Mouse (Mus musculus) layer of hippocampus, adult 2 months (tissue): Measurements from ENCODE around the gene Frmd4a. TPM values are rescaled to one million over a fixed set of nuclear protein-coding genes. Genes with fewer than 3 reads are reported as not detected.
A peak's percentile ranks its signal among the peaks of the same experiment; 100 is the strongest.

Source experiments
- DNase-seq, 2 experiments: peaks; one replicate each; pipeline ENCODE4 v3.0.0; 2022; ENCODE audit warnings: low spot score in 2 of 2
- H3K27ac ChIP-seq: fragments of 200-600 bp; 2 replicates; pipeline ENCODE4 v1.8.1; 2022
- H3K4me3 ChIP-seq: fragments of 200-600 bp; 2 replicates; pipeline ENCODE4 v1.8.1; 2022; ENCODE audit warnings: mild to moderate bottlenecking
- CTCF ChIP-seq: fragments of 200-600 bp; conservative IDR thresholded peaks from 2 replicates; pipeline ENCODE4 v1.8.1; 2022; ENCODE audit warnings: antibody characterized with exemption, mild to moderate bottlenecking, moderate library complexity
- total RNA-seq, 2 experiments: library from RNA; stranded (reverse); gene quantifications; 2 replicates each; pipeline ENCODE4 v1.2.3; 2021

Frmd4a gene
- total RNA-seq, 2 experiments from 2014 or later: 69.1 to 82.3 TPM

DNA sequence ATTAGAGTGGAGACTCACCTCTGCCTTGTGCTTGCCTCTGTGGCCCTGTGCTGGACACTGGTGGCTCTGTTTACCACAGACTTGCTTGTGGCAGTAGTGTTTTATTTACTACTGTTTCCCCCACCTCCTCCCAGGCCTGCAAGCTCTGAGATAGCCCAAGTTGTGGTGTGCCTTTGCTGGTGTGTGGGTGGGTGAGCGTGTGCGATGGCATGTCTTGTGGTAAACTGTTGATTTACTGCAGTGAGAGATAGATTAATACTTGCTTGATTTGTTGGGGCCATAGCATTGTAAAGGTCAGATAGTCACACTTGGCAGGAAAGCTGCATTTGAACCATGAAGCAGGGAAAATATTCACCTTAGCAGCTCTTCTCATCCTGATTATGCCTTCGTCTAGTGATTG is 172.8 kb downstream of the Frmd4a start:
- Histone ChIP-seq H3K4me3 (no peak overlapping the region), H3K27ac (no peak overlapping the region)
- DNase-seq: no peak
- TF ChIP-seq CTCF: no peak

DNA sequence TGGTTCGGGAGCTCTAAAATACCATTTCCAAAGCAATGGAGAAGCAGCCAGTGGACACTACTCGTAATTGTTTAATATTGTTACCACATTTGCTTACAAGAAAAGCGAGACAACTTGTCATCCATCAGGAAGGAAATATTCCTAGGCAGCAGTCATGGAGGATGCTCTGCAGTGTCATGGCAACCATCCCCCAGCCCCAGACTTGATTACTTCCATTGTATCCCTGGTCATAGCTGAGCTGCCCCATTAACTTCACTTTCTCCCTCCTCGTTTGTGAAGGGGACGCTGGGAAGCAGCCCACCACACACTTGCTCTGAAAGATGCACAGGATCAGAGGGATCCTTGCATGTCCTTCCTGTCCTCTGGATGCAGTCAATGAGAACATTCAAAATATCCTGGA is 173.5 kb downstream of the Frmd4a start:
- Histone ChIP-seq H3K4me3 (no peak overlapping the region), H3K27ac (no peak overlapping the region)
- no peak for TF ChIP-seq CTCF
- no peak for DNase-seq

DNA sequence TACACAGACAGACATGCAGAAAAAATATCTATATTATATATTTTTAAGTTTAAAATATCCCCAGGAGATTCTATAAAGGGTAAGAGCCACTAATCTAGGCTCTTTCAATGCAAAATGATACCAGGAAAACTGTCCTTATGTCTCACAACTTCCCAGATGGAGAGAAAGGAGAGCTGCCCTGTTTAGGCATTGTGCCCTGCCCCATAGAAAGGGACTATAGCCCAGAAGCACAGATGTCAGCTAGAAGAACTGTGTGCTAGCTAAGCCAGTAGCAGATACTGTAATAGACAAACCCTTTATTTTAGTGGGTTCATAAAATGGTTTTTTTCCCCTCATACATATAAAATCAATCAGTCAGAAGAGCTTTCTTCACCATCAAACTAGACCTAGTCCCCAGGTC is 175.7 kb downstream of the Frmd4a start:
- no peak for DNase-seq
- no peak for TF ChIP-seq CTCF
- no peak overlapping the region for H3K4me3 ChIP-seq
- peak overlapping the region; percentile 6; the same call in 1 of the 2 replicates for H3K27ac ChIP-seq

DNA sequence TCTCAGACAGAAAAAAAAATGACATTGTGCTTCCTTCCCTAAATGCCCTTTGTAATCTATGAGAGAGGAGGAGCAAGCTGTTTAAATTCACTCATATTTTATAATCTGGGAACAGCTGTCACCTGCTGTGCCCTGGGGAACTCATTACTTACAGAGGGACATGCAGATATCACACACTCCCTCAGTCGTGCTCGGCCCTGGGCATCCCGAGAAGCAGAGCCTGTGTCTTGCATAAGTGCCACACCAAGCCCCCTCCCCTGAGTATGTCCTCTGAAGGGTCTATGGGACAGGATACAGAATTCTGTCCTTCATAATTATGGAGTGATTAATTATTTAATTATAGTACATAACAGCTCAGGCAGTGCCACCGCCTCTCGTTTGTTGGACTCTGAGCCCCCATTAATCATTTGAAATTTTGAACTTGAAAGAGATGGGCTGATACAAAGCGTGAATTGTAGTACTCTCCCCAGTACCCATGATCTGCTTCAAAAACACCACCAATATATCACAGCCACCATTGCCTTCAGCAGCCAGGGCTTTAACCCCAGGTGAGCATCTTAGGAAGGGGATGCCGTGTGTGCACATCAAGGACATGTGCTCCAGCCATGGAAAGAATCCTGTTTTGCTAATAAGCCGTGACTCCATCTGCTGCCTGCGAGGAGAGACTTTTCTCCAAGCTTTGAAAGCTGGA is 177.0 kb downstream of the Frmd4a start:
- TF ChIP-seq CTCF: no peak
- no peak overlapping the region for H3K4me3 ChIP-seq
- peak overlapping the region; percentile 51; the same call in 1 of the 2 replicates for H3K27ac ChIP-seq
- DNase-seq: no peak

DNA sequence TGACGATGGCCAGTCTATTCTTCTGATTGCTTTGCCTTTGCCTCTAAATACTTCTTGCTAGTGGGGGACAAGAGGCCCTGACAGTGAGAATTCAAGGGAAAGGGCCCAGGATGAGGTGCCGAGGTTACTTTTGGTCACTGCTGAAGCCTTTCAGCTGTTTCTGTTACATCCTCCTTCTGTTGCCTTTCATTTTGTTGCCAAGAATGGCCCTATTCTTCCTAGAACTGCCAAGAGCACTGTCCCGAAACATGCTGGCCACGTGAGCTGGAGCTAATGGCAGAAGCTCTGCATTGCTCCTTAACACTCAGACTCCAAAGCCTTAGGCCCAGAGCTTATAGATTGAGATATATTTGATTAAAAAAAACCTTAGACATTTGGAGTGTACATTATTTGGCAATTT is 178.5 kb downstream of the Frmd4a start:
- H3K27ac ChIP-seq: no peak overlapping the region
- no peak overlapping the region for H3K4me3 ChIP-seq
- no peak for TF ChIP-seq CTCF
- DNase-seq: no peak

DNA sequence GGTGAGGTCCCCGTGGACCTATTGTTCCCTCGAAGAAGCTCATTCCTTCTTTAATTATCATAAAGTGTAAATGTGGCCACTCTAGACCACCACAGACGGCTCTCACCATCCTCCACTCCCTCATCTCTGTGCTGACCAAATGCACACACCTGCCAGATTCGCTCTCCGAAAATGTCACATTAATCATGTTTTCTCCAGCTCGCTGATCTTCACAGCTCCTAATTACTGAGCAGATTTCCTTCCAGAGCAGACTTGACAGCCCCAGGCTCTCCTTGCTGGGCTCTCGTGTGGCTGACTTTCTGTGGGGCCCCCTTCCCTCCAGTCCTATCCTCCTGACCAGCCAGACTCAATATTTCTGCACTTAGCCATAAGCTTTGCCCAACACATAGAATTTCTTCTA is 191.7 kb downstream of the Frmd4a start:
- DNase-seq: no peak
- Histone ChIP-seq H3K27ac (peak overlapping the region; percentile 47; the same call in 1 of the 2 replicates), H3K4me3 (no peak overlapping the region)
- TF ChIP-seq CTCF: no peak

DNA sequence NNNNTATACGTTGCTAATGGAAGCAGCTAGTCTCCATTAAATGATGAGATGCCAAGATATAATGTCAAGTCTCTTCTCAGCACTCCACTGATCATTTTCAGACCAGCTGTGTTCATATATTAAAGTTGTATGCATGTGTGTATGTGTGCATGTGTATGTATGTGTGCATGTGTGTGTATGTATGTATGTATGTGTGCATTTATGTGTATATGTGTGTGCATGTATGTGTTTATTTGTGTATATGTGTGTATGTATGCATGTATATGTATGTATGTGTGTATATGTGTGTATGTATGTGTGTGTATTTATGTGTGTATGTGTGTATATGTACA is 204.9 kb downstream of the Frmd4a start:
- no peak for TF ChIP-seq CTCF
- no peak overlapping the region for H3K27ac ChIP-seq
- DNase-seq: no peak
- no peak overlapping the region for H3K4me3 ChIP-seq

DNA sequence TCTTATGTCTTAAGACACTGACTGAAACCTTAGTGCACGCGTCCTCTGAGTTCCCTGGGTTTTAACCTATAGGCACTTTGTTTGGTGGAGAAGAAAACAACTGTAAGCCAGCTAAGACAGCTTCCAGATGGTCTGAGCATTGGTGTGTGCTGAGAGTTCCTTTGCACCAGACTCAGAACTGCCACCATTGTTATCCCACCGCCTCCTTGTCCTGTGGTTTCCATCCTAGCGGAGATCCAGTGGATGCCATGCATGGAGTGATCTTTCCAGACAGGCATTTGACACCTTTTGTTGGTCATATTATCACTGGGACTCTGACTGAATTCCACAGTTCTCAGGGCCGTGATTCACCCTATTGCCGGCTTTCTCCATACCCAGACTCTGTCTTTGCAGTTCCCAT is 205.8 kb downstream of the Frmd4a start:
- no peak for TF ChIP-seq CTCF
- Histone ChIP-seq H3K27ac (no peak overlapping the region), H3K4me3 (no peak overlapping the region)
- DNase-seq: no peak

DNA sequence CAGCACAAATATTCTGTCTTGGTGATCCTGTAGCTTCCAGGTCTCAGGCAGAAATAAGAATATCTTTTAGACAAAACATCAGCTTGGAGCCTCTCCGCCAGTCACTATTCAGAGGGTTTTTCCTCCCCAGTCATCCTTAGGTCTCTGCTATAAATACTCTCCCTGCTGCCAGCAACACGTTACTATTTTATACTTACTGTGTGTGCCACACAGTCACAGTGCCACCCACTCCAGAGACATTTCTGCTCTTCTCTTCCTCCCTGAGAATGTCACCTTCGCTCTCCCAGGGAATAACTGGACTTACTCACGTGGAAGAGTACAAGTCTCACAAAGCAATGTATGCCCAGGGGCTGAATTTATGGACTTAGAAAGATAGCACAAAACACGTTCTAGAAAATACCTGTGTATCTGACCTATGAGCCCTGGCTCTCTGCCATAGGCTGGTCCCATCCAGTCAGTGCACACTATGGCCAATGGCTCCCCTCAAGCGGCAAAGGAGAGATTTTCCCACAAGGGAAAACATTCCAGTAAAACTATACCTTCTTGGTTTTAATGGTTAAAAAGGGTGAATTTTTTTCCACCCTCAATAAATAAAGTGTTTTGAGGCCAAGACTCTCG is 209.5 kb downstream of the Frmd4a start:
- TF ChIP-seq CTCF: no peak
- Histone ChIP-seq H3K27ac (no peak overlapping the region), H3K4me3 (no peak overlapping the region)
- DNase-seq: no peak

DNA sequence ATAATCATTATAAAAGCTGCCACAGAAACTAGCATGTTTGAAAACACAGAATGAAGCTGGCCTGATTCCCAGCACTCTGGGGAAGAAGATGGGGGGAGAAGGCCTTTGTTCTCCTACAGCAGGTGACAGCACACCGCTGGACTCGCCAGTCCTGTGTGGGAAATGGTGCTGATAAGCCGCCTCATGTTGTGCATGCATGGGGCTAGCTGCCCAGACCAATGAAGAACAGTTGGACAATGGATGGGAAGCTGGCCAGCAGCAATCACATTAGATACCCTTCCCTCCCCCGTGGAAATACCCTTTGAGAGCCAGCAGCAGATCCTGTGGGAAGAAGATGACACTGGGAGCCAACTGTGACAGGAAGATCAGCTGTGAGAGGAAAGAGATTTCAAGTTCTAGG is 210.0 kb downstream of the Frmd4a start:
- no peak for TF ChIP-seq CTCF
- no peak for DNase-seq
- H3K27ac ChIP-seq: no peak overlapping the region

DNA sequence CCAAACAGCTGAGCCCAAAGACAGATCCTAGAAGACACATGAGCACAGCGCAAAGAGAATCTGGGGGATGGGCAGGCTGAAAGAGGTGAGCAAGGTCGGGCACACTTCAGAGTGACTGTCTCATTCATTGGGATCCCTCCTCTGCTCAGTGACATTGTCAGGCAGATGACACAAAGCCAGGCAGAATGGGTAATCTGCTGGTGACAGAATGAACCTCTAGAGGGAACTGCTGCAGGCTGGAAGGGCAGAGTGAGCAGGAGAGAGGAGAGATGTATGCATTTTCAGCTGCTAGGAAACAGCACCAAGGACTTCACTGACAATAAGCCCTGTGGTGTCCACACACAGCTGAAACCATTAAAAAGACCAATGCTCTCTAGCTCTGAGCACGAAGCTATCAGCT is 211.0 kb downstream of the Frmd4a start:
- peak; percentile 54 for TF ChIP-seq CTCF
- Histone ChIP-seq H3K27ac (no peak overlapping the region), H3K4me3 (no peak overlapping the region)
- no peak for DNase-seq

More for the DNA sequence above, 210.0 kb downstream of the Frmd4a start:
- H3K4me3 ChIP-seq: no peak overlapping the region

DNA sequence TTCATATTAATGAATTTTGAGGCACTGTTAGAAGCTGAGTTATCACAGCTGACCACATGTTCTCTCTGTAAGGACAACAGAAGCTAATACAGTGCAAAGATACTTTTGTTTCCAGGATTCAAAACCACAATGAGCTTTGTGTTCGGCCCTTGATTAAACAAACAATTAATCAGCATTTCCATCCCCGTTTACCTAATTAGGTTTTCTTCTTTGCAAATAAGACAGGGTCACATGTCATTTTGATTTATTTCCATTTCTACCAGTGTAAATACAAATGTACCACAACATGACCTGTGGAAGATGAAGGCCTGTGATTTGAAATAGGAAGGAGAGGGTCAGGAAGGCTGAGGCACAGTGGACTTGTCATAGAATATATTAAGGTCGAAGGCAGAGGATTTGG is 214.8 kb downstream of the Frmd4a start:
- TF ChIP-seq CTCF: no peak
- no peak for DNase-seq
- Histone ChIP-seq H3K27ac (no peak overlapping the region), H3K4me3 (no peak overlapping the region)

DNA sequence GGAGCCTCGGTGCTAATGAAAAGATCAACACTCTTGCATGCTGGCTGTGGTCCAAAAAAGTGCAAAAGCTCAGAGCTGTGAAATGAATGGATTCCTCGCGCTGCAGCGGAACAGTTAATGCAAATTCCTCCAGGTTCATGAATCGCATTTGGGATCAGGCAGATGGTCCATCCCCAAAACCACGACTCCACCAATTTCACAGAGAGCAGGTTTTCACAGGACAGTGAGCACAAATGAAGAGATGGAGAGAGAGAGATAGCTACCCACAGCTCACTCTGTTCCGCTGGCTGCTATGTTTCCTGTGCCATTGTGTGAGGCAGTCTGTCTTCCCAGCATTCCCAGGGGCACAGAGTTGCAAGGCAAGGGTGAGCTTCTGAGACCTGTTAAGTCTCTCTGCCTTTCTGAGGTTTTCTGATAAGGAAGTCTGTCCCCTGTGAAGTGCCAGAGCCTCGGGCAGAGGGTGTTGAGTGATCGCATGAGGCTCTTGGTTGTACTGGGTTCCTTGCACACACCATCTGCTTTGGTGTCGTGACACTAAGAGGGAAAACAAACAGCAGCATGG is 215.3 kb downstream of the Frmd4a start:
- no peak for DNase-seq
- no peak for TF ChIP-seq CTCF
- Histone ChIP-seq H3K27ac (peak overlapping the region; percentile 20; the same call in 1 of the 2 replicates), H3K4me3 (no peak overlapping the region; the same call in 1 of the 2 replicates)

DNA sequence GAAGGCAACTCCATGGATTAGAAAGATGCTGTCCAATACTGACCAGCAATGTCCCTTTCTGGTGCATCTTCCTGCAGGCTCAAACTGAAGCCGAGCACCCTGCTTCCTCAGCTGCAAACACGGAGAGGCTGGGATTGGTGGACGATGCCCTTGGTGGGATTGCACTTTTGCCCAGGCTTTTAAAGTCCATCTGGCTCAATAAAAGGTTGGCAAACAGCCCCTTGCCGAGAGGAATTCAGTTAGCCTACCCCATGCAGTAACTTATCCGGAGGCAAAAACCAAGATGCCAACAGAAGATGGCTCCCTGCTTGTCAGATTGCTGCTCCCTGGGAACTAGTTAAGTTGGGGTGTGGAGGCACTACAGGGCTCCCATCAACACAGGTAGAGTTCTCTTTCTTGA is 220.2 kb downstream of the Frmd4a start:
- no peak for DNase-seq

More for the DNA sequence above, 220.2 kb downstream of the Frmd4a start:
- H3K27ac ChIP-seq: no peak overlapping the region
- no peak for TF ChIP-seq CTCF
- H3K4me3 ChIP-seq: no peak overlapping the region
